In genomic region chr5:66730621-66731301, GRCm38 (mm10) we compare ENCODE assay signal across 9 mouse cellular contexts. TPM values are rescaled to one million over a fixed set of nuclear protein-coding genes. Genes with fewer than 3 reads are reported as not detected.
A peak's percentile ranks its signal among the peaks of the same experiment; 100 is the strongest.
DNase-seq lines count a peak whose midpoint lies in the region; ATAC-seq lines count a peak whose summit lies in the region.
"Had no signal": no experiment of that assay in that cellular context is flagged by ENCODE, and none has a peak within 500 bp of the region (broad histone marks: within the 10 kb centered on the region; RNA-seq: fewer than 3 reads in every experiment).

No protein-coding gene starts in this region.

- no peaks in the 10 kb centered on the region for H3K27me3 ChIP-seq in lung, embryonic 15.5 days
- no peaks in the 10 kb centered on the region for H3K27me3 ChIP-seq in embryonic facial prominence, embryonic 13.5 days
- no peaks in the 10 kb centered on the region for H3K27me3 ChIP-seq in intestine, embryonic 15.5 days (replicated peaks)
- H3K27me3 ChIP-seq: Patski had no signal

- no peak overlapping the region for H3K4me3 ChIP-seq in lung, embryonic 15.5 days
- no peak overlapping the region for H3K4me3 ChIP-seq in embryonic facial prominence, embryonic 13.5 days
- H3K4me3 ChIP-seq in intestine, embryonic 15.5 days (replicated peaks): no peak overlapping the region

- intact Hi-C loops in left cerebral cortex, postnatal 25 days (cut with DNase I): loop anchor here (5.0 kb wide), 1 partner anchor 137 kb away; no protein-coding TSS in a partner anchor

- H3K9me3 ChIP-seq in lung, embryonic 15.5 days: no peaks in the 10 kb centered on the region
- no peaks in the 10 kb centered on the region for H3K9me3 ChIP-seq in embryonic facial prominence, embryonic 13.5 days
- H3K9me3 ChIP-seq in intestine, embryonic 15.5 days: no peaks in the 10 kb centered on the region

- no peak overlapping the region for H3K27ac ChIP-seq in lung, embryonic 15.5 days
- no peak overlapping the region for H3K27ac ChIP-seq in embryonic facial prominence, embryonic 13.5 days
- H3K27ac ChIP-seq in intestine, embryonic 15.5 days: no peak overlapping the region

- no peak overlapping the region for H3K9ac ChIP-seq in lung, embryonic 15.5 days
- H3K9ac ChIP-seq in embryonic facial prominence, embryonic 13.5 days: no peak overlapping the region
- H3K9ac ChIP-seq in intestine, embryonic 15.5 days: no peak overlapping the region

- no peak for DNase-seq in lung, adult 18-20 months
- peak; percentile 72 to 89 for DNase-seq in left cerebral cortex, postnatal 25 days (ENCODE audit: low spot score in 2 of 2)
- peak; percentile 47 for DNase-seq in right cerebral cortex, postnatal 25 days

- 48% methylated on average over 11 of the region's 11 CpGs for WGBS in lung, embryonic 15.5 days
- 43% methylated on average over 11 of the region's 11 CpGs for WGBS in embryonic facial prominence, embryonic 13.5 days
- WGBS in intestine, embryonic 15.5 days: 45% methylated on average over 11 of the region's 11 CpGs

- H3K36me3 ChIP-seq in lung, embryonic 15.5 days: no peaks in the 10 kb centered on the region
- no peaks in the 10 kb centered on the region for H3K36me3 ChIP-seq in embryonic facial prominence, embryonic 13.5 days
- no peaks in the 10 kb centered on the region for H3K36me3 ChIP-seq in intestine, embryonic 15.5 days

- H3K4me1 ChIP-seq in lung, embryonic 15.5 days: peaks cover 10% of the 10 kb centered on the region; the same call in 1 of the 2 replicates
- peaks cover 5% of the 10 kb centered on the region; the same call in 1 of the 2 replicates for H3K4me1 ChIP-seq in embryonic facial prominence, embryonic 13.5 days
- no peaks in the 10 kb centered on the region for H3K4me1 ChIP-seq in intestine, embryonic 15.5 days (replicated peaks)

- ATAC-seq in lung, embryonic 15.5 days (ENCODE audit: borderline replicate concordance, extremely low read depth, low FRiP score, low TSS enrichment): peak; percentile 69
- no peak for ATAC-seq in embryonic facial prominence, embryonic 13.5 days (ENCODE audit: insufficient number of reproducible peaks, insufficient read depth, low FRiP score, low TSS enrichment, low read depth)
- peak; percentile 65; the same call in 1 of the 2 replicates for ATAC-seq in intestine, embryonic 15.5 days
- no peak for ATAC-seq in erythroid progenitor cell, adult 5-6 weeks (replicated peaks; ENCODE audit: low FRiP score, poor library complexity, severe bottlenecking)
- no peak for ATAC-seq in activated CD4-positive, CD25-positive, alpha-beta regulatory T cell, adult 4 months
- ATAC-seq: Patski had no signal

- no peak overlapping the region for H3K4me2 ChIP-seq in lung, embryonic 15.5 days
- H3K4me2 ChIP-seq in embryonic facial prominence, embryonic 13.5 days: 0 out of 2 replicates have a peak overlapping the region, but pooled peaks have one; percentile 11
- no peak overlapping the region for H3K4me2 ChIP-seq in intestine, embryonic 15.5 days (replicated peaks)

RNA-seq across cellular contexts. Expression of gene Limch1, which starts 14.9 kb away (rescaled TPM):
- 74.0 and 77.2 TPM in 2 replicates for polyA plus RNA-seq in lung, embryonic 15.5 days (2015; fragmentation: Nextera tagmentation; extraction: Ambion mirVana)
- polyA plus RNA-seq in embryonic facial prominence, embryonic 13.5 days (2015; fragmentation: Nextera tagmentation; extraction: Ambion mirVana): 106 and 115 TPM in 2 replicates
- polyA plus RNA-seq in intestine, embryonic 15.5 days (2015; fragmentation: Nextera tagmentation; extraction: Ambion mirVana): 11.3 and 11.7 TPM in 2 replicates
- 100 to 1,000 TPM in 1 of 2 experiments, 10 to 100 TPM in 1; 99.5 to 124 TPM for total RNA-seq in left cerebral cortex, postnatal 25 days (2021)
- not detected in 2 replicates for total RNA-seq in erythroid progenitor cell, adult 5-6 weeks (2015; ENCODE audit: low replicate concordance)
- total RNA-seq in erythroid progenitor cell, adult 5-6 weeks (2017; ENCODE audit: low replicate concordance): 0.39 TPM in 1 of 2 replicates, not detected in the other
- polyA plus RNA-seq in activated CD4-positive, CD25-positive, alpha-beta regulatory T cell, adult 4 months (2017; shearing (Covaris generic)): under 1 TPM in 1 of 2 experiments, not detected in 1; 0.16 TPM

RNA-seq across cellular contexts. Expression of gene Uchl1, which starts 54.9 kb away (rescaled TPM):
- polyA plus RNA-seq in lung, embryonic 15.5 days (2015; fragmentation: Nextera tagmentation; extraction: Ambion mirVana): 71.5 and 81.2 TPM in 2 replicates
- polyA plus RNA-seq in embryonic facial prominence, embryonic 13.5 days (2015; fragmentation: Nextera tagmentation; extraction: Ambion mirVana): 65.0 and 94.3 TPM in 2 replicates
- polyA plus RNA-seq in intestine, embryonic 15.5 days (2015; fragmentation: Nextera tagmentation; extraction: Ambion mirVana): 89.5 and 95.7 TPM in 2 replicates
- 100 to 1,000 TPM; 903 to 958 TPM for total RNA-seq in left cerebral cortex, postnatal 25 days (2021)
- total RNA-seq in erythroid progenitor cell, adult 5-6 weeks (2015; ENCODE audit: low replicate concordance): 7.2 TPM in 1 of 2 replicates, not detected in the other
- 0.39 TPM in 1 of 2 replicates, not detected in the other for total RNA-seq in erythroid progenitor cell, adult 5-6 weeks (2017; ENCODE audit: low replicate concordance)
- polyA plus RNA-seq in activated CD4-positive, CD25-positive, alpha-beta regulatory T cell, adult 4 months (2017; shearing (Covaris generic)): not detected

Comparison
In these comparisons a context has a peak if more than half of its experiments do, and no peak if none do; other contexts are left out.
1. ATAC-seq: peak in lung, embryonic 15.5 days (single experiment) and intestine, embryonic 15.5 days (single experiment); none in embryonic facial prominence, embryonic 13.5 days (single experiment), erythroid progenitor cell, adult 5-6 weeks (single experiment) and activated CD4-positive, CD25-positive, alpha-beta regulatory T cell, adult 4 months (single experiment).
2. DNase-seq: peak in left cerebral cortex, postnatal 25 days (2 of 2) and right cerebral cortex, postnatal 25 days (single experiment); none in lung, adult 18-20 months (0 of 2).
3. RNA of gene Limch1, which starts 14.9 kb away (polyA plus RNA-seq): 106 to 115 TPM in embryonic facial prominence, embryonic 13.5 days, 74.0 to 77.2 TPM in lung, embryonic 15.5 days and 11.3 to 11.7 TPM in intestine, embryonic 15.5 days; 0.16 TPM in activated CD4-positive, CD25-positive, alpha-beta regulatory T cell, adult 4 months; every median in the first group is over 10 times any median in the second.
4. RNA of gene Uchl1, which starts 54.9 kb away (polyA plus RNA-seq): 89.5 to 95.7 TPM in intestine, embryonic 15.5 days, 71.5 to 81.2 TPM in lung, embryonic 15.5 days and 65.0 to 94.3 TPM in embryonic facial prominence, embryonic 13.5 days; not detected in activated CD4-positive, CD25-positive, alpha-beta regulatory T cell, adult 4 months; every median in the first group is over 10 times any median in the second.